Mouse (Mus musculus): ENCODE measurements at regions not wholly inside any gene's neighbourhood (a gene's known extent, or its start where the extent isn't known, plus 50 kb on each side); places are given as distances from the start of the nearest gene placed in this dataset.

DNA sequence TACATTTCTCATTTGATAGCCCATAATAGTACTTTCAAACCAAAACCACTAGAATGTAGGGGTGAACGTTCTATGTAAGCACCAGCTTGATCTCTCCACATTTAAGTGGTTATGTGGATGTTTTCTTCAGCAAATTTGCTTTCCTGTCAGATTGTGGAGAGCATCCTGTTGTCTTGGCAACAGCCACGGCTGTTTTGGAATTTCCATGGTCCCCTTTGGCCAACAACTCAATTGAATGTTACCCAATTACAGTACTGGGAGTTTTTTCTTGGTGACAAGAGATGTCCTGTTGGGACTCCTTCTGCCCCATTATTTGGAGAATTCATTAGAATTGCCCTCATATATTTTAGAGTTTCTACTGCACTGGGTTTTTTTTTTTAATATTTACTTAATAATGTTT, 503.2 kb downstream of the Ndufa4 start:
- ATAC-seq = no peak
- Histone ChIP-seq H3K9me3 (no peaks in the 10 kb centered on the region), H3K9ac (replicated peaks) (no peak overlapping the region), H3K4me3 (replicated peaks) (no peak overlapping the region), H3K27me3 (no peaks in the 10 kb centered on the region), H3K4me2 (replicated peaks) (no peak overlapping the region), H3K4me1 (replicated peaks) (no peaks in the 10 kb centered on the region), H3K36me3 (no peaks in the 10 kb centered on the region), H3K27ac (no peak overlapping the region)
- WGBS = 54% methylated on average over 2 of the region's 2 CpGs

DNA sequence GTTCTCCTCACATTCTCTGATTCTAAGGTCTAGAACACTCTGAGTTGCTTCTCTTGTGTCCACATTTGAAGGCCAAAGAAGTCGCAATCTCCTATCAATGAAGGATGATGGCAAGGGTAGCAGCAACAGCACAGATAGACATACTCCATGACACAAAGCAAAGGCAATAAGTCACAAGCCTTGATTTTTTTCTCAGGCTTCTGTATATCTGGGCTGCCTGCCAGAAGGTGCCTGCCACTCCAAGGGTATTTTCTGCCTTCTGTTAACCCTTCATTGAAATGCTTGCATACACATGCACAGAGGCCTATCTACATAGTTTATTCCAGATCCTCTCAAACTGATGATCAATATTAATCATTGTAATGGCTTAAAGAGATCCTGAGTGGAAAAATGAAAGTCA, 548.2 kb downstream of the Ndufa4 start:
- no peaks in the 10 kb centered on the region for H3K9me3 ChIP-seq
- 97% methylated on average over 1 of the region's 1 CpGs for WGBS

DNA sequence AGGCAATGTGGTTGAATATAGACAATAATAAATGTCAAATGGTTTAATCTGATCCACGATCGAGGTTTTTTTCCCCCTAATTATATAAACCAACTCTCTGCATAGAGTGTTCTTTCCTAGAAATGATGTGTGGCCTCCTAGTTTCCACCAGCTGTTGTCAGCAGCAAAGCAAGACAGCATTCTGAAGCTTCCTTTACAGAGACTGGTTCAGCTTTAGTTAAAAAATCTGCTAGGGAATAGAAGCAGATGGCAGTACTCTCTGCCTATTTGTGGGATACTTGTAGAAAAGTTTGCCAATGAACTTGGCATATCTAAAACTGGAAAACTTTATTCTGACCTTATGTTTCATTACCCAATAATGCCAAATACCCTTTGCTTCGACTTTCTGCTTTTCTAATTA, 553.7 kb downstream of the Ndufa4 start:
- no peaks in the 10 kb centered on the region for H3K4me1 ChIP-seq (replicated peaks)
- H3K4me2 ChIP-seq (replicated peaks) = no peak overlapping the region
- H3K4me3 ChIP-seq (replicated peaks) = no peak overlapping the region
- no peak overlapping the region for H3K9ac ChIP-seq (replicated peaks)
- no peaks in the 10 kb centered on the region for H3K36me3 ChIP-seq
- no peaks in the 10 kb centered on the region for H3K9me3 ChIP-seq
- ATAC-seq = no peak
- no peak overlapping the region for H3K27ac ChIP-seq
- H3K27me3 ChIP-seq = no peaks in the 10 kb centered on the region
- 89% methylated on average over 3 of the region's 3 CpGs for WGBS

More for the DNA sequence above, 548.2 kb downstream of the Ndufa4 start:
- peak; percentile 48; the same call in 1 of the 2 replicates for ATAC-seq
- Histone ChIP-seq H3K4me1 (replicated peaks) (no peaks in the 10 kb centered on the region), H3K27ac (no peak overlapping the region), H3K27me3 (no peaks in the 10 kb centered on the region), H3K36me3 (no peaks in the 10 kb centered on the region), H3K9ac (replicated peaks) (no peak overlapping the region), H3K4me2 (replicated peaks) (no peak overlapping the region), H3K4me3 (replicated peaks) (no peak overlapping the region)

DNA sequence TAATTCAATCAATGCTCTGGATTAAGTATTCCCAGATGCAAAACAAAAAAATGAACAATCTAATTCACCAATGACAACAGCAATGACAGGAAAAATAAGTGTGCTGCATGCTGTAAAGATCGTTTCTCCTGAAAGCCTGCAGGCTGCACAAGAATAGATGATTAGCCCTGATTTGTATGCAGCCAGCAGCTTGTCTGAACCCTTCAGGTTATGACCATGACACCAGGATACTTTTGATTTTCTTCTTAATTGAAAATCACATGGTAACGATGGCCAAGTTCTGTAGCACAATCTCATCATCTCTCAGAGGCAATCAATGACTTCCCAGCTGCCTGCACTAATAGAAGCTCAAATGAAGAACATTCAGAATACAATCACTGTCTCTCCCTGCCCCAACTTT, 573.2 kb downstream of the Ndufa4 start:
- WGBS = 21% methylated on average over 2 of the region's 2 CpGs
- no peaks in the 10 kb centered on the region for H3K36me3 ChIP-seq
- no peak overlapping the region for H3K9ac ChIP-seq (replicated peaks)
- H3K27ac ChIP-seq = no peak overlapping the region
- peak; percentile 60; the same call in 1 of the 2 replicates for ATAC-seq
- H3K9me3 ChIP-seq = no peaks in the 10 kb centered on the region
- H3K4me2 ChIP-seq (replicated peaks) = no peak overlapping the region
- no peak overlapping the region for H3K4me3 ChIP-seq (replicated peaks)
- H3K27me3 ChIP-seq = no peaks in the 10 kb centered on the region
- H3K4me1 ChIP-seq (replicated peaks) = 0 out of 2 replicates have a peak, but pooled peaks cover 3% of the 10 kb centered on the region

DNA sequence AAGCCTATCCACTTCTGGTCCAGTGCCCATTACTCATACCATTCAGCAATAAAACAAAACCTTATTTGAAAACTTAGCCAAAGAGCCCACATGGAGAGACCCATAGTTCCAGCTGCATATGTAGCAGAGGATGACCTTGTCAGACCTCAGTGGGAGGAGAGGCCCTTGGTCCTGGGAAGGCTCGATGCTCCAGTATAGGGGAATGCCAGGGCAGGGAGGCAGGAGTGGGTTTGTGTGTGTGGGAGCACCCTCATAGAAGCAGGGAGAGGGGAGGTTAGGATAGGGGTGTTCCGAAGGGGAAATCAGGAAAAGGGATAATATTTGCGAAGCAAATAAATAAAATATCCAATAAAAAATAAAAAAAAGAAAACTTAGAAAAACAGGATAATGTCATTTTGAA, 593.6 kb downstream of the Ndufa4 start:
- Histone ChIP-seq H3K4me1 (replicated peaks) (no peaks in the 10 kb centered on the region), H3K9me3 (no peaks in the 10 kb centered on the region), H3K36me3 (no peaks in the 10 kb centered on the region), H3K4me3 (replicated peaks) (no peak overlapping the region), H3K4me2 (replicated peaks) (no peak overlapping the region), H3K27me3 (no peaks in the 10 kb centered on the region), H3K27ac (no peak overlapping the region), H3K9ac (replicated peaks) (no peak overlapping the region)
- WGBS = 72% methylated on average over 3 of the region's 3 CpGs
- ATAC-seq = no peak

DNA sequence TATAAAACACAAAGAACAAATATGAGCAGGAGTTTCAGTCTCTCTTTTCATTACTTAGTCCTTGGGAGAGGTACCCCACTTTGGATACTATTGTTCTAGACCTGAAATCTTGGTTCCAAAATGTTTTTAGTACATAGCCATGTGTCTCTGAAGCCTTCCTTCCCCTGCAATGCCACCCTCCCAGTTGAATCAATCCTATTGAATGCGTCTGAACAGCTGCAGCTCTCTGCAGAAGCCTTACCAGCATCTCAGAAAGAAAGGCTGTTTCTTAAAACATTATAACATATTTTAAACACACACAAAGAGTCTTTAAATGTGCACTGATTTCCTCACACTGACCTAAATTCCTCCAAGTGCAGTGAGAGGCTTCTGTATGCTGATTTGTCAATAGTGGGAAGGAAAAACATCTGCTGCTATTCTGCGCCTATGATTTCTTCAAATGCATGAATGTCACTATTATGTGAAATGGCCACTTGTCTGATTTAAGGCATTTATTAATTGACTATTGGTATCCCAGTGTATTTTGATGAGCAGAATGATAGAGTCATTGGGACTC, 601.2 kb downstream of the Ndufa4 start:
- Histone ChIP-seq H3K27ac (no peak overlapping the region; the same call in 1 of the 2 replicates), H3K4me3 (replicated peaks) (no peak overlapping the region), H3K4me2 (replicated peaks) (no peak overlapping the region), H3K9me3 (no peaks in the 10 kb centered on the region), H3K27me3 (no peaks in the 10 kb centered on the region), H3K4me1 (replicated peaks) (no peaks in the 10 kb centered on the region), H3K9ac (replicated peaks) (no peak overlapping the region), H3K36me3 (no peaks in the 10 kb centered on the region)
- WGBS = 81% methylated on average over 2 of the region's 2 CpGs
- no peak for ATAC-seq

DNA sequence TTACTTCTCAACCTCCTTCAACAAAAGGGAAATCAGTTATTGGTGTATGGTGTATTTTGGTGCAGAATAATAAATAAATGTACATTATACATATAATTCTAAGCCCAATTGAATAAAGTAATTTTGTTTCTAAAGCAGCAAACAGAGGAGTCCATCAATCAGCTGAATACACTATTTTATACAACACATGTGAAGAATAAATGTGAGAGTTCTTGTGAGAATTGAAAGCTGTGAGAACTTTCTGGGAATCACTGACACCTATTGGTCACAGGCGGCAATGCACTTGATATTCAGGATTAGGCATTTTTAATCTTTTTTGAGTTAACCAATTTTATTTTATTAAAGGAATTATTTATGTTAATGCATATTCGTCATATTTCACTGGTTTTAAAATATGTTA, 623.3 kb downstream of the Ndufa4 start:
- no peak overlapping the region for H3K4me2 ChIP-seq (replicated peaks)
- no peak overlapping the region for H3K9ac ChIP-seq (replicated peaks)
- H3K4me1 ChIP-seq (replicated peaks) = no peaks in the 10 kb centered on the region
- 0% methylated on average over 2 of the region's 2 CpGs for WGBS
- no peak overlapping the region for H3K27ac ChIP-seq
- ATAC-seq = no peak
- no peak overlapping the region for H3K4me3 ChIP-seq (replicated peaks)
- no peaks in the 10 kb centered on the region for H3K36me3 ChIP-seq
- H3K9me3 ChIP-seq = no peaks in the 10 kb centered on the region
- H3K27me3 ChIP-seq = no peaks in the 10 kb centered on the region

DNA sequence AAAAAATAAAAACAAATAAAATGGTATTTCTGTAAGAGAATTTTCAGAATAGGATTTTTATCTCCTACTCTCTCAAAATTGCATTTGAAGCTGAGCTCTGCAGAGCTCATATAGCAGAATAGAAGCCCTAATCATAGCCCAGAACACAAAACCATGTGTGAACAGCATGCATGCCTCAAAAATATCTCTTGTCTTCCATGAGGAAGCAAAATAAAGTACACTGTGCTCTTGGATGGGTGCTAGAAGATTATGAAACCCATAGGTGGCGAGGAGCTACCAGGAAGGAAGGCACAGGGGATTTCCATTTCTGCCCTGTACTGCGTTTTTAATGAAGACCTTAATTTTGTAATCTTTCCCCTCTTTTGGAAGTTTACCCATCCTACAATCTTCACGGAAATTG, 632.1 kb downstream of the Ndufa4 start:
- H3K9ac ChIP-seq (replicated peaks) = no peak overlapping the region
- 78% methylated on average over 3 of the region's 3 CpGs for WGBS
- H3K9me3 ChIP-seq = no peaks in the 10 kb centered on the region
- H3K4me3 ChIP-seq (replicated peaks) = no peak overlapping the region
- H3K27ac ChIP-seq = no peak overlapping the region
- no peak overlapping the region for H3K4me2 ChIP-seq (replicated peaks)
- no peak for ATAC-seq
- H3K4me1 ChIP-seq (replicated peaks) = no peaks in the 10 kb centered on the region
- no peaks in the 10 kb centered on the region for H3K36me3 ChIP-seq
- H3K27me3 ChIP-seq = no peaks in the 10 kb centered on the region
